Mouse (Mus musculus) hindbrain, embryonic 13.5 days (tissue): ENCODE results near the gene Stxbp1. TPM values are rescaled to one million over a fixed set of nuclear protein-coding genes. Genes with fewer than 3 reads are reported as not detected.

ENCODE experiments used
- ATAC-seq: fragments of 200-750 bp; cut with Nextera tagmentation; 2 replicates; pipeline ENCODE4 v1.8.0; 2017; ENCODE audit warnings: moderate TSS enrichment; ENCODE audit not compliant: low FRiP score
- H3K27ac ChIP-seq: fragments of 300-500 bp; sonication (generic); 2 replicates; pipeline ENCODE4 v1.5.1; 2015; ENCODE audit warnings: inconsistent platforms, mild to moderate bottlenecking, moderate library complexity
- H3K27me3 ChIP-seq: fragments of 300-500 bp; sonication (generic); 2 replicates; pipeline ENCODE4 v1.6.1; 2015; ENCODE audit warnings: mild to moderate bottlenecking, inconsistent platforms
- H3K36me3 ChIP-seq: fragments of 300-500 bp; sonication (generic); 2 replicates; pipeline ENCODE4 v1.6.1; 2015; ENCODE audit warnings: mild to moderate bottlenecking, inconsistent platforms
- H3K4me1 ChIP-seq: fragments of 300-500 bp; sonication (generic); replicated peaks from 2 replicates; pipeline ENCODE4 v1.6.1; 2015; ENCODE audit warnings: inconsistent platforms
- H3K4me2 ChIP-seq: fragments of 300-500 bp; sonication (generic); 2 replicates; pipeline ENCODE4 v1.6.1; 2015; ENCODE audit warnings: inconsistent platforms, mild to moderate bottlenecking, moderate library complexity
- H3K4me3 ChIP-seq: fragments of 300-500 bp; sonication (generic); 2 replicates; pipeline ENCODE4 v1.5.1; 2015; ENCODE audit warnings: mild to moderate bottlenecking, inconsistent platforms
- H3K9ac ChIP-seq: fragments of 300-500 bp; sonication (generic); 2 replicates; pipeline ENCODE4 v1.6.1; 2015; ENCODE audit warnings: mild to moderate bottlenecking, inconsistent platforms
- H3K9me3 ChIP-seq: fragments of 300-500 bp; sonication (generic); 2 replicates; pipeline ENCODE4 v1.6.1; 2016; ENCODE audit warnings: inconsistent platforms
- WGBS: fragments of 180-500 bp; shearing (Covaris S2); methylation state at CpG from one replicate; pipeline ENCODE4 v1.1.7; 2015; 5-methylcytosine and 5-hydroxymethylcytosine counted together
- polyA plus RNA-seq: library from polyadenylated mRNA; unstranded; fragments of >200 nt; fragmentation: Nextera tagmentation; extraction: Ambion mirVana; gene quantifications from 2 replicates; pipeline ENCODE4 v1.2.1, GENCODE M21; 2015

The Stxbp1 gene
- polyA plus RNA-seq, 1 experiment from 2014 or later, result 180 TPM

DNA sequence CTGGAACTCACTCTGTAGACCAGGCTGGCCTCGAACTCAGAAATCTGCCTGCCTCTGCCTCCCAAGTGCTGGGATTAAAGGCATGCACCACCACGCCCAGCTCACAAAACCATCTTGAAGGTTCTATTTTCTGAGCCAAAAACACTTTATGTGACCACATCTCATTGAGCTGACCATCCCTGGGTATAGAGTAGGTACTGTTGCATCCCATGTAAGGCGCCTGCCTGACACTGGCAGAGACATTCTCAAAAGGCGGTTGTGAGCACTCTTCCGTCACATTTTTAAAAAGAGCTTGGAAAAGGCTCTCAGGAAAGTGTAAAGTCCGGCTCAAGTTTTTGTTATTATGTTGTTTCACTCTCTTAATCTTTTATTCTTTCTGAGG, 90.4 kb downstream of the Stxbp1 start:
- no peaks in the 10 kb centered on the region for H3K9me3 ChIP-seq
- peak; percentile 55 for ATAC-seq
- peaks cover 33% of the 10 kb centered on the region for H3K4me1 ChIP-seq
- H3K4me2 ChIP-seq, result peak overlapping the region; percentile 55; the same call in 1 of the 2 replicates
- H3K36me3 ChIP-seq, result peaks cover 59% of the 10 kb centered on the region
- H3K9ac ChIP-seq, result no peak overlapping the region
- peak overlapping the region; percentile 71; the same call in 1 of the 2 replicates for H3K4me3 ChIP-seq
- whole genome bisulfite sequencing, result 32% methylated on average over 6 of the region's 6 CpGs
- no peaks in the 10 kb centered on the region for H3K27me3 ChIP-seq
- peak overlapping the region; percentile 94; the same call in 1 of the 2 replicates for H3K27ac ChIP-seq

DNA sequence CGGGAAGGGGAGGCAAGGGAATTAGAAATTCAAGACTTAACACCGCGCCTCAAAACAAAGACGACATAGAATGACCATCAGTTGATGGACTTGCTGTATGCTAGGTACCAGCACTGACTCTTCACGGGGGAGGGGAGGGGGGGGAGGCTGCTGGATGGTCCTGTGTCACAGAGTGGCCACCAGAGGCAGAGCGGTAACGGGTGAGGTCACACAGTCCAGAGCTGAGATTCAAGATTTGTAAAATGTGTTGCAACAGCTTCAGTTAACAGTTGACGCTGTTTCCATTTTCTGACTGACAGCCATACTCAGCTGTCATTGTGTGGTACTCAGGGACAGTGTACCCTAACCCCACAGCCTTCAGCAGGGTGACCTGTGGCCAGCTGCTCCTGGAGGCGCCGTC, 94.9 kb downstream of the Stxbp1 start:
- H3K27me3 ChIP-seq, result no peaks in the 10 kb centered on the region
- no peak for ATAC-seq
- H3K36me3 ChIP-seq, result peaks cover 65% of the 10 kb centered on the region
- H3K9me3 ChIP-seq, result no peaks in the 10 kb centered on the region
- H3K27ac ChIP-seq, result no peak overlapping the region
- WGBS, result 60% methylated on average over 10 of the region's 10 CpGs
- peak overlapping the region; percentile 32 for H3K4me3 ChIP-seq
- peak overlapping the region; percentile 53 for H3K4me2 ChIP-seq
- H3K4me1 ChIP-seq, result peaks cover 27% of the 10 kb centered on the region
- H3K9ac ChIP-seq, result peak overlapping the region; percentile 62; the same call in 1 of the 2 replicates

DNA sequence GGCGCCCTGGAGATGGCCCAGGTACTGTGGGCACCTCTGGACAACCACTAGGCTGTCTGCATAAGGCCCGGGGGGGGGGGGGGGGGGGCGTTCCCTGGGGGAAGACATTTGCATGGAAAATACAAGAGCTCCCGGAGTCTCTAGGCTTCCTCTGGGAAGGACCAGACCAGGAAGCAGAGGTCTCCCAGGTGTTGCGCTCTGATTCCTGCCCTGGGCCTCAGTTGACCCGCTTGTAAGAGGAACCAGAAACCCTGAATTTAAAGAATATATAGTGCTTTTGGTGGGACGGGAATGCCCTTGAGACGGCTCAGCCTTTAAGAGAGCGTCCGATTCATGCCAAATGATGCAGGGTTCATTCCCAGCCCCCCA, 95.4 kb downstream of the Stxbp1 start:
- H3K9ac ChIP-seq, result peak overlapping the region; percentile 62
- H3K9me3 ChIP-seq, result no peaks in the 10 kb centered on the region
- H3K27me3 ChIP-seq, result no peaks in the 10 kb centered on the region
- peaks cover 27% of the 10 kb centered on the region for H3K4me1 ChIP-seq
- 24% methylated on average over 8 of the region's 10 CpGs for WGBS
- H3K27ac ChIP-seq, result peak overlapping the region; percentile 86
- peak overlapping the region; percentile 32 for H3K4me3 ChIP-seq
- H3K36me3 ChIP-seq, result peaks cover 70% of the 10 kb centered on the region
- 0 out of 2 replicates have a peak, but pooled peaks have one; percentile 6 for ATAC-seq
- H3K4me2 ChIP-seq, result peak overlapping the region; percentile 53

DNA sequence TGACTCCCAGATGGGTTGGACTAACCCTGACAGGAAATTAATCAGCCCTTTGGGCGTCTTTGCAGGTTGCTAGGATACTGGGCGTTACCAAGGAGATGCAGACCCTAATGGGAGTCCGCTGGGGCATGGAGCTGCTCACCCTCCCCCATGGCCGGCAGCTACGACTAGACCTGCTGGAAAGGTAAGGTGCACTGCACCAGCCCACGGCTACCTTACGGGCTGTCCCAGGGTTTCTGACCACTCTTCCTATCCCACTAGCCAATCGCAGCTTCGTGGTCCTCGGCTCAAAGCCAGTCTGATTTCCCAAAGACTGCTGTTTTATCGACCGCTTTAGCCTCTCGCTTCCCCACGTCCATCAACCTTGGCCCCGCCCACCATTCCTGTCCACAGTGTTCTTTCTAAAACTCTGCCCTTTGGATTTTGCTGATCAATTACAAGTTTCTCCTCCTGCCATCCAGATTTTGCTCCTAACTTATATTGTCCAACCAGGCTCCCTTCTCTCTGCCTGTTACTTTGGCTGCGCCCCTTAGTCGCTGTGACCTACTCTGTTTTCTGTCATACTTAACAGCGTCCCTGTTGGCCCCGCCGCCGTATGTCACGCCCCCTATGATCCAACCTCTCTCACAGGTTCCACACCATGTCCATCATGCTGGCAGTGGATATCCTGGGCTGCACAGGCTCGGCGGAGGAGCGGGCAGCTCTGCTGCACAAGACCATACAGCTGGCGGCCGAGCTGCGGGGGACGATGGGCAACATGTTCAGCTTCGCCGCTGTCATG, 96.0 kb downstream of the Stxbp1 start:
- peak overlapping the region; percentile 32 for H3K4me3 ChIP-seq
- WGBS, result 5% methylated on average over 31 of the region's 31 CpGs
- H3K27ac ChIP-seq, result peak overlapping the region; percentile 86
- peak; percentile 71 for ATAC-seq
- H3K36me3 ChIP-seq, result peaks cover 76% of the 10 kb centered on the region
- peak overlapping the region; percentile 53 for H3K4me2 ChIP-seq
- peaks cover 27% of the 10 kb centered on the region for H3K4me1 ChIP-seq
- H3K9me3 ChIP-seq, result no peaks in the 10 kb centered on the region
- H3K9ac ChIP-seq, result peak overlapping the region; percentile 62
- no peaks in the 10 kb centered on the region for H3K27me3 ChIP-seq

DNA sequence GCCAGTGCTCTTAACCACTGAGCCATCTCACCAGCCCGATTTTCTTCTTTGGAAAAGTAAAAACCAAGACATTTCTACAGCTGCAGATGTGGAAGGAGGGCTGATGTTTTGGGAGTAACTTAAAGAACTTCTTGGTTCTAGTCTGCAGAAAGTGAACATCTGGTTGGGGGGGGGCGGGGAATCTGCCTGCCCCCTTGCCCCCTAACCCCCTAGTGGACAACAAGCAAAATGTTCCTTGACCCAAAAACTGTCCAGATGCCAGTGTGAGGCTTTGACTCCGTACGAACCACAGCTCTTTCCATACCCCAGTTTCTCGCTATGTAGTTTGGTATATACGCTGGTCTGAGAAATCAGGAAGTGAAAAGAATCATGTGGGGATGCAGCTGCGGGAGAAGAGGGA, 96.8 kb downstream of the Stxbp1 start:
- H3K4me2 ChIP-seq, result peak overlapping the region; percentile 53; the same call in 1 of the 2 replicates

DNA sequence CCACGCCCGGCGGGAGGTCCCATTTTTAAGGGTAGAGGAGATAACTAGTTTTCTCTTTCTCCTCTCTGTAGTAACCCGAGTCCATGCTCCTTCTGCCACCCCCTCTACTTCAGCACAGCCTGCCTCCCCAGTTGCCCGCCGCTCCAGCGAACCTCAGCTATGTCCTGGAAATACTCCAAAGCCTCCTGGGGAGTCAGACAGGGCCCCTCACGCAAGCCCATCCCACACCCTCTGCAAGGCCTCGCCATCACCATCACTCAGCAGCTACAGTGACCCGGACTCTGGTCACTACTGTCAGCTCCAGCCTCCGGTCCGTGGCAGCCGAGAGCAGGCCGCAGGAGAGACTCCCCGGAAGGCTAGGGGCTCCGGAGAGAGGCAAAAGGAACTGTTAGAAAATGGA, 98.0 kb downstream of the Stxbp1 start:
- no peak overlapping the region for H3K4me3 ChIP-seq
- 89% methylated on average over 16 of the region's 16 CpGs for WGBS
- no peaks in the 10 kb centered on the region for H3K9me3 ChIP-seq
- H3K36me3 ChIP-seq, result peaks cover 84% of the 10 kb centered on the region
- H3K4me2 ChIP-seq, result no peak overlapping the region
- H3K4me1 ChIP-seq, result peaks cover 32% of the 10 kb centered on the region
- ATAC-seq, result no peak
- H3K9ac ChIP-seq, result no peak overlapping the region
- H3K27ac ChIP-seq, result no peak overlapping the region
- no peaks in the 10 kb centered on the region for H3K27me3 ChIP-seq

More for the DNA sequence above, 96.8 kb downstream of the Stxbp1 start:
- Histone ChIP-seq H3K27ac (peak overlapping the region; percentile 86), H3K27me3 (no peaks in the 10 kb centered on the region), H3K4me3 (peak overlapping the region; percentile 32; the same call in 1 of the 2 replicates), H3K9me3 (no peaks in the 10 kb centered on the region), H3K4me1 (peaks cover 27% of the 10 kb centered on the region), H3K36me3 (peaks cover 84% of the 10 kb centered on the region), H3K9ac (no peak overlapping the region)
- WGBS, result 73% methylated on average over 7 of the region's 7 CpGs
- no peak for ATAC-seq

DNA sequence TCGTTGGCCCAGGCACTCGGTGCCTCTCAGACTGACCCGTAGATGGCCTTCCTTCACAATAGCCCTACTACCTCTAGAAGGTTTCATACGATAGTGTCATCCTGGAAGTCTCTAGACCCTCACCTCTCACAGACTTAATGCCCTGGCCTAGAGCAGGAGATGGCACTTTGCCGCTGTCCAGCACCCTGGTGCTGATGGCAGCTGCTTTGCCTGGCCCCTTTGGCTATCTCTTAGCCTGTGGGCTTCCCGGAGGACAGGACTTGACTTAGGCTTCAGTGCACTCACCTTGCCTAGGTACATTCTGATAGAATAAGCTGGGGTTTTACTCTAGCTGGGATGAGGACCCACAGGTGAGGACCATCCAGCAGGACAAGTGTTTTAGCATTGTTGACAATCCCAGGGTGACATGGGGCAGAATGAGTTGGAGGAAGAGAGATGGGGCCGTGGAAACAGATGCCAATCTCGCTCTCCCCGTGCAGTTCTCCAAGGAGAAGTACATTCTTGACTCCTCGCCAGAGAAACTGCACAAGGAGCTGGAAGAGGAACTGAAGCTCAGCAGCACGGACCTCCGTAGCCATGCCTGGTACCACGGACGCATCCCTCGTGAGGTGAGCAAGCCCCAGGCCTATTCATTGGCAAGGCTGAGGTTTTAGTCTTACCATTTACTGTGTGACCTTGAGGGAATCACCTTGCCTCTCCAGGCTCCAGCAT, 102.6 kb downstream of the Stxbp1 start:
- Histone ChIP-seq H3K4me1 (peaks cover 47% of the 10 kb centered on the region), H3K4me3 (no peak overlapping the region), H3K27me3 (0 out of 2 replicates have a peak, but pooled peaks cover 11% of the 10 kb centered on the region), H3K9me3 (no peaks in the 10 kb centered on the region), H3K9ac (peak overlapping the region; percentile 53; the same call in 1 of the 2 replicates), H3K36me3 (peaks cover 59% of the 10 kb centered on the region), H3K27ac (no peak overlapping the region), H3K4me2 (no peak overlapping the region)
- no peak for ATAC-seq
- WGBS, result 80% methylated on average over 15 of the region's 15 CpGs

DNA sequence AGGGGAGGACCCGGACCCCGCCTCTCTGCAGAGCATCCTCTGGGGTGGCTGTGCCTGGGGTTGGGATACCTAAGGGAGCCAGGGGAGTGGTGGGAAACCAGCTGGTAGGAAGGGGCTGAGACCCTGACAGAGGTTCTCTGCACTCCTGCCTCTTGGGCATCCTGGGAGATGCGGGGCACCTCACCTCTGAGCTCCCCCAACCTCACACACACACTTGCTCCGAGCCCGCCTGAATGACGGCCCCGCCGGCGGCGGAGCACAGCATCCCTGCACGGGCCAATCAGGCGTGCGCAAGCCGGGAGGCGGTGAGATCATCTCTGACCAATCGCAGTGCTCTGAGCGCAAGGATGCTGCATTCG, 104.9 kb downstream of the Stxbp1 start:
- peak overlapping the region; percentile 79 for H3K4me3 ChIP-seq
- peak; percentile 92 for ATAC-seq
- peak overlapping the region; percentile 94 for H3K27ac ChIP-seq
- no peaks in the 10 kb centered on the region for H3K9me3 ChIP-seq
- H3K4me1 ChIP-seq, result peaks cover 52% of the 10 kb centered on the region
- peak overlapping the region; percentile 79 for H3K4me2 ChIP-seq
- peaks cover 38% of the 10 kb centered on the region for H3K36me3 ChIP-seq
- 10% methylated on average over 18 of the region's 18 CpGs for WGBS
- H3K27me3 ChIP-seq, result 0 out of 2 replicates have a peak, but pooled peaks cover 11% of the 10 kb centered on the region
- peak overlapping the region; percentile 95 for H3K9ac ChIP-seq

DNA sequence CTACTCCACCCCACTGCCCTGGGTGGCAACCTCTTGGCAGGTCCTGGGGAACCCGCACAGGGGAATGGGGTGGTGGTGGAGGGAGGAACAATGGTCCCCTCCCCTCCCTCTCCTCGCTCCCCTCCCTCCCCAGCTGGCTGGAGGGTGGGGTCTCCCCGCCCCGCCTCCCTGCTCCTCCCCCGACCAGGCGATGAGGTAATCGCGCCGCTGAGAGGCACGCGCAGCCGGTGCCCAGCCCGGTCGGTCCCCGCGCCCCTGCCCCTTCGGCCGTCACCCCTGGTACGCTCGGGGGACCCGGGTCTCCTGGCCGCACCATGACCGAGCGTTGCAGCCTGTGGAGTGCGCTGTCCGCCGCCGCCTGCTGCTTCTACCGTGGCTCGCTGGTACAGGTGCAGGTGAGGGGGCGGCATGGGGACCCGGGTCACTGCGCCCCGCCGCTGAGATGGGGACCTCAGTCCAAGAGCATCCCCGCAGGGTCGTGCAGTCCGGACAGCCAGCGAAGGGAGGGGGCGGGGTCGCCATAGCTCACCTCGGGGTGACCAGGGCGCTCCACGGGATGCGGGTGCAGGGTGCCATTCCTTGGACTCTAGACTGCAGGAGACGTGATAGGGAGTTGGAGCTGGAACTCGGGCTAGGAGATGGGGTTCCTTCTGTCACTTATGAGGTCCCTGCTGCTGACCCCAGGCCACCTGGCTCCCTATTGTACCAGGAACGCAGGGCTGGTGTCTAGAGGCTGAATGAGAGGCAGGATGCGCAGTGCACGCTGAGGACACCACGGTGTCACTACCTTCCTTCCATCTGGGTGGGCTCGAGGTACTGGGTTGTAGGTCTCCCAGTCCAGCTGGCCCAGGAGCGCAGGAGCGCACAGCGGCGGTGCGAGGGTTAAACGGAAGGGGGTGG, 105.5 kb downstream of the Stxbp1 start:
- 6% methylated on average over 44 of the region's 58 CpGs for WGBS
- Histone ChIP-seq H3K9ac (peak overlapping the region; percentile 95), H3K9me3 (no peaks in the 10 kb centered on the region), H3K4me3 (peak overlapping the region; percentile 79), H3K4me2 (peak overlapping the region; percentile 79), H3K36me3 (peaks cover 32% of the 10 kb centered on the region), H3K4me1 (peaks cover 52% of the 10 kb centered on the region), H3K27ac (peak overlapping the region; percentile 94), H3K27me3 (0 out of 2 replicates have a peak, but pooled peaks cover 11% of the 10 kb centered on the region)
- peak; percentile 50 for ATAC-seq

DNA sequence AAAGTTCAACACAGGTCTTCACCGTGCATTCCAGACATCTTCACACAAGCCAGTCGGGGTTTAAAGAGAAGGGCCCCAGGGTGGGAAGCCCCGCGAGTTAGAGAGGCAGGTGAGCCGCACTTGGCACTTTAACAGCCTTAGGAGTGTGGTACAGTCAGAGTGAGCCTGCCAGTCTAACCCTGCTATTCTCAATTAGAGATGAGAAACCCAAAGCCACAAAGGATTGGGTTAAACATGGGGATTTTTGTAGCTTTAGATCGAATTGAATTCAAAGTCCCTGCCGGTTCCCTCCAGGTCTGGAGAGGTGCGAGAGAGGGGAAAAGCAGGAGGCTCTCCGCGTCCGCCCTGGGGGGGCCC, 106.2 kb downstream of the Stxbp1 start, which contains the start of gene 6330409D20Rik:
6330409D20Rik (minus strand) TSS at position 101 of the 357 bp plus-strand sequence.
- Histone ChIP-seq H3K9ac (peak within 1 kb of the TSS; percentile 95), H3K36me3 (peaks cover 26% of the 10 kb centered on the region), H3K4me1 (peaks cover 52% of the 10 kb centered on the region), H3K4me3 (peak within 1 kb of the TSS; percentile 79), H3K27me3 (0 out of 2 replicates have a peak, but pooled peaks cover 11% of the 10 kb centered on the region), H3K27ac (peak within 1 kb of the TSS; percentile 94), H3K4me2 (peak within 1 kb of the TSS; percentile 79), H3K9me3 (no peaks in the 10 kb centered on the region)
- ATAC-seq, result no peak
- WGBS, result 9% methylated on average over 11 of the region's 11 CpGs

DNA sequence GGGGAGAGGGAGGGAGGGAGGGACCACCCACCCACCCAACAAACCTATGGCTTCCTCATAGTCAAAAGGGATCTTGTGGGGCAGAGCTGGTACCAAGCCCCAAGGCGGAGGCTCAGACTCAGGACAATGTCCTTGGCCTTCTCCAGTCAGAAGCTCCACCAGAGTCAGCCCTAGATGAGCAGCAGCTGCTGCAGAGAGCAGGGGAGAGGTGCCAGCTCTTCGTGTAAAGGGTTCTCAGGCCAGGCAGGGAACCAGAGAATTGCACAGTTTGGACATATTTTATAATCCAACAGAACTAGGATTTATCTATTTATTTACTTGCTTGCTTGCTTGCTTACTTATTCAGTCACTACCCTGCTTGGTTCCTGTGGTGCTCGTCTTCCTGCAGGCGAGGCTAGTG, 107.7 kb downstream of the Stxbp1 start:
- Histone ChIP-seq H3K4me2 (no peak overlapping the region), H3K36me3 (peaks cover 10% of the 10 kb centered on the region; the same call in 1 of the 2 replicates), H3K9me3 (no peaks in the 10 kb centered on the region), H3K4me1 (peaks cover 49% of the 10 kb centered on the region), H3K4me3 (no peak overlapping the region), H3K27me3 (0 out of 2 replicates have a peak, but pooled peaks cover 11% of the 10 kb centered on the region), H3K27ac (no peak overlapping the region), H3K9ac (peak overlapping the region; percentile 60; the same call in 1 of the 2 replicates)
- 75% methylated on average over 4 of the region's 4 CpGs for WGBS
- ATAC-seq, result no peak
